Mouse (Mus musculus): Measurements from ENCODE around the gene Tenm2. TPM values are rescaled to one million over a fixed set of nuclear protein-coding genes. Genes with fewer than 3 reads are reported as not detected.

Tenm2 gene
- polyA plus RNA-seq, 1 experiment from 2014 or later: 1.8 TPM

- Histone ChIP-seq H3K27ac (no peak overlapping the region), H3K36me3 (replicated peaks) (no peaks in the 10 kb centered on the region), H3K4me1 (peaks cover 15% of the 10 kb centered on the region), H3K27me3 (ENCODE audit: poor library complexity, severe bottlenecking) (peaks cover 69% of the 10 kb centered on the region), H3K9me3 (no peaks in the 10 kb centered on the region), H3K4me3 (no peak overlapping the region; the same call in 1 of the 2 replicates)
- 21% methylated on average over 13 of the region's 13 CpGs for WGBS
- DNase-seq (ENCODE audit: extremely low spot score, low spot score): peak; percentile 21
These were observed 81.6 kb downstream of the Tenm2 start for GRCm38 (mm10) chr11:37153933-37154880.

- no peak for DNase-seq (ENCODE audit: extremely low spot score, low spot score)
- WGBS: 30% methylated on average over 5 of the region's 5 CpGs
These were observed 82.4 kb downstream of the Tenm2 start for GRCm38 (mm10) chr11:37153382-37153781.

GRCm38 (mm10) chr11:37150011-37150410 is 85.8 kb downstream of the Tenm2 start:
- DNase-seq (ENCODE audit: extremely low spot score, low spot score): no peak
- H3K4me3 ChIP-seq: no peak overlapping the region
- WGBS: 83% methylated on average over 1 of the region's 1 CpGs
- H3K36me3 ChIP-seq (replicated peaks): no peaks in the 10 kb centered on the region
- no peak overlapping the region for H3K27ac ChIP-seq
- H3K4me1 ChIP-seq: peaks cover 15% of the 10 kb centered on the region
- peaks cover 47% of the 10 kb centered on the region for H3K27me3 ChIP-seq (ENCODE audit: poor library complexity, severe bottlenecking)
- no peaks in the 10 kb centered on the region for H3K9me3 ChIP-seq

More at GRCm38 (mm10) chr11:37153382-37153781, 82.4 kb downstream of the Tenm2 start:
- no peaks in the 10 kb centered on the region for H3K9me3 ChIP-seq
- peaks cover 15% of the 10 kb centered on the region for H3K4me1 ChIP-seq
- H3K27ac ChIP-seq: no peak overlapping the region
- peaks cover 69% of the 10 kb centered on the region for H3K27me3 ChIP-seq (ENCODE audit: poor library complexity, severe bottlenecking)
- no peaks in the 10 kb centered on the region for H3K36me3 ChIP-seq (replicated peaks)
- no peak overlapping the region for H3K4me3 ChIP-seq

DNA sequence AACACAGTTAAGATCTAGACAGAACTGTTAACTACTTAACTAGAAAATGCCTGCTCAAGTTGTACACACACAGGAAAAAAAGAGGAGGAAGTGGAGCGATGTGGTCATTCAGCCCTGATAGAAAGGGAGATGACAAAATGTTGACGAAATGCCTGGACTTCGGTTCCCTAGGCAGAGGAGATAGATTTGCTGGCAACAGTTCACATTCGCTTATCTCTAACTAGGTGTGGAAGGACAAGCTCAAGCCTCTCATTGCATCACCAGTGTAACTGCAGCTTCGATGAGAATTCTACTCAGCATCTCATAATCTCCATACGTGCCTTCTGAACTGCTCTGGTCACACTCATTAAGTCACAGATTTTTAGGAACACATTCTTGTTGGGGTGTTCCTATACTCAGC is 91.8 kb downstream of the Tenm2 start:
- H3K27me3 ChIP-seq (ENCODE audit: poor library complexity, severe bottlenecking): peaks cover 19% of the 10 kb centered on the region
- H3K9me3 ChIP-seq: no peaks in the 10 kb centered on the region
- no peaks in the 10 kb centered on the region for H3K36me3 ChIP-seq (replicated peaks)
- H3K27ac ChIP-seq: no peak overlapping the region
- no peak for DNase-seq (ENCODE audit: extremely low spot score, low spot score)
- no peak overlapping the region for H3K4me3 ChIP-seq
- H3K4me1 ChIP-seq: peaks cover 3% of the 10 kb centered on the region; the same call in 1 of the 2 replicates
- 88% methylated on average over 6 of the region's 6 CpGs for WGBS

DNA sequence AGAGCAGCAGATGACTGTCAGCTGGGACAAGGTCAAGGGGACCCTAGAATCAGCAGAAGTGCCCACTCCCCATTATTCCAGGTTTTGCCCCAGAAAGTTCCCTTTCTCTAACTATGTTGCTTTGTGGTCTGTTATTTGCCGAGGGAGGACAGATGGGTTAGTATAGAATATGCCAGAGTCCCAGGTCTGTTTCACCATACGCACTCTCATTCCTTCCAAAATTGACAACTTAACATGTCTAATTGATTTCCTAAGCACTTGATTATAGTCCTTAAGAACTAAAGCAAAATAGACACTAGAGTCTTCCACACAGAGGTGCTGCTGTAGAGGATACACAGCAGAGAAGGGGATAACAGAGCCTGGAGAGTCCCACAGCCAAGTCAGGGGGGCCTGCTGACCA is 92.3 kb downstream of the Tenm2 start:
- H3K4me3 ChIP-seq: no peak overlapping the region
- no peak for DNase-seq (ENCODE audit: extremely low spot score, low spot score)
- 90% methylated on average over 2 of the region's 2 CpGs for WGBS

GRCm38 (mm10) chr11:37128893-37129292 is 106.9 kb downstream of the Tenm2 start:
- 80% methylated on average over 2 of the region's 2 CpGs for WGBS
- no peak overlapping the region for H3K4me3 ChIP-seq
- H3K4me1 ChIP-seq: no peaks in the 10 kb centered on the region
- no peaks in the 10 kb centered on the region for H3K27me3 ChIP-seq (ENCODE audit: poor library complexity, severe bottlenecking)
- DNase-seq (ENCODE audit: extremely low spot score, low spot score): no peak
- no peaks in the 10 kb centered on the region for H3K9me3 ChIP-seq
- no peak overlapping the region for H3K27ac ChIP-seq
- H3K36me3 ChIP-seq (replicated peaks): no peaks in the 10 kb centered on the region

More for the DNA sequence above, 92.3 kb downstream of the Tenm2 start:
- Histone ChIP-seq H3K27me3 (ENCODE audit: poor library complexity, severe bottlenecking) (peaks cover 19% of the 10 kb centered on the region), H3K27ac (no peak overlapping the region), H3K36me3 (replicated peaks) (no peaks in the 10 kb centered on the region), H3K9me3 (no peaks in the 10 kb centered on the region), H3K4me1 (peaks cover 3% of the 10 kb centered on the region; the same call in 1 of the 2 replicates)

- Histone ChIP-seq H3K36me3 (replicated peaks) (no peaks in the 10 kb centered on the region), H3K4me3 (no peak overlapping the region), H3K9me3 (no peaks in the 10 kb centered on the region), H3K4me1 (peaks cover 4% of the 10 kb centered on the region), H3K27me3 (ENCODE audit: poor library complexity, severe bottlenecking) (no peaks in the 10 kb centered on the region), H3K27ac (no peak overlapping the region)
- no peak for DNase-seq (ENCODE audit: extremely low spot score, low spot score)
These were observed 117.7 kb downstream of the Tenm2 start for GRCm38 (mm10) chr11:37118058-37118457.

- no peak for DNase-seq (ENCODE audit: extremely low spot score, low spot score)
- Histone ChIP-seq H3K4me3 (no peak overlapping the region), H3K27me3 (ENCODE audit: poor library complexity, severe bottlenecking) (no peaks in the 10 kb centered on the region), H3K9me3 (no peaks in the 10 kb centered on the region), H3K4me1 (peaks cover 7% of the 10 kb centered on the region), H3K27ac (no peak overlapping the region), H3K36me3 (replicated peaks) (no peaks in the 10 kb centered on the region)
- 92% methylated on average over 4 of the region's 4 CpGs for WGBS
These were observed 120.6 kb downstream of the Tenm2 start for GRCm38 (mm10) chr11:37115188-37115587.

GRCm38 (mm10) chr11:37107069-37107468 is 128.7 kb downstream of the Tenm2 start:
- Histone ChIP-seq H3K4me3 (no peak overlapping the region), H3K9me3 (no peaks in the 10 kb centered on the region), H3K27me3 (ENCODE audit: poor library complexity, severe bottlenecking) (peaks cover 7% of the 10 kb centered on the region; the same call in 1 of the 2 replicates), H3K27ac (no peak overlapping the region), H3K36me3 (replicated peaks) (no peaks in the 10 kb centered on the region), H3K4me1 (peaks cover 8% of the 10 kb centered on the region)
- 70% methylated on average over 2 of the region's 2 CpGs for WGBS
- DNase-seq (ENCODE audit: extremely low spot score, low spot score): no peak

DNA sequence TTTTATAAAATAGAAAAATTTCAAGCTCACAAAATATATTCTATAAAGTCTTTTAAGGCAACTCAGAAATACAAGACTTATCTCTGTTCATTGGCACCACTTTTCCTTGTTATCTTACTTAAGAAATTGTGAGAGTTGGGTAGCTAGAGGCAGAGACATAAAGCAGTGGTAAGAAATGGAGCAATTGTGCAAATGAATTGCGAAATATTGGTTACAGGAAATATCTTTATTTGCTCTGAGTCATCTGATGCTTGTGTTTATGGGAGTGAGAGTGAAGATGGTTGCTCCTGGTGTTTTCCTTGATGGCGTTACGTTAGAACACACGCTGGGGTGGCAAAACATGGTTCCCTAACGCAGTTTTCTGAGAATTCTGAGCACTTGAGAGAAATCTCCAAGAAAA is 156.4 kb downstream of the Tenm2 start:
- no peaks in the 10 kb centered on the region for H3K4me1 ChIP-seq
- H3K9me3 ChIP-seq: no peaks in the 10 kb centered on the region
- no peaks in the 10 kb centered on the region for H3K36me3 ChIP-seq (replicated peaks)
- no peak for DNase-seq (ENCODE audit: extremely low spot score, low spot score)
- WGBS: 89% methylated on average over 5 of the region's 5 CpGs
- H3K27ac ChIP-seq: no peak overlapping the region
- H3K27me3 ChIP-seq (ENCODE audit: poor library complexity, severe bottlenecking): no peaks in the 10 kb centered on the region
- H3K4me3 ChIP-seq: no peak overlapping the region

DNA sequence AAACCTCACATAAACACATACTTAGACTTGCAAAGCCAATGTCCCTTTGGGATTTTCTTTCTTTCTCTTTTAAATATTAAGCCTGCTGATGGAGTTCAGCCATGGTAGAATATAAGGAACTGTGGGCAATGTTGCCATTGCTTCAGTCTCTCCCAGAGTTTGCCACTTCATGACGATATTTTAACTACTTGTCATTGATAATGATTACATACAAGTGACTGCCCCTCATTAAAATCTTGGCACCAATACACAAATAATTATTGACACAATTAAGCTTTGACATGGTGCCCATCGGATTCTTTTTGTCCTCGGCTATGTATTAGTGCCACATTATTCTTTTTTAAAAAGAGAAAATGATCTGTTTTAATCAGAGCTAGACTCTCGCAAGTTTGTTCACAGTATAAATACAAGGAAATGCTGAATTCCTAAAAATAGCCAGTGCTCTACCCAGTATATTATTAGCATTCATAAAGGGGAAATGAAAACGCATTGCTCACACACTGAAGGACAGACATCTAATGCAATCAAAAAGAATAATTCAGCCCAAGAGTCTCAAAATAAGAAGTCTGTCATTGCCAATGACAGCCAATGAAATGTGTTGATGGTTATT is 158.7 kb downstream of the Tenm2 start:
- DNase-seq (ENCODE audit: extremely low spot score, low spot score): no peak
- H3K4me3 ChIP-seq: no peak overlapping the region
- no peaks in the 10 kb centered on the region for H3K4me1 ChIP-seq
- WGBS: 87% methylated on average over 5 of the region's 5 CpGs
- no peak overlapping the region for H3K27ac ChIP-seq
- no peaks in the 10 kb centered on the region for H3K36me3 ChIP-seq (replicated peaks)
- no peaks in the 10 kb centered on the region for H3K27me3 ChIP-seq (ENCODE audit: poor library complexity, severe bottlenecking)
- H3K9me3 ChIP-seq: no peaks in the 10 kb centered on the region

DNA sequence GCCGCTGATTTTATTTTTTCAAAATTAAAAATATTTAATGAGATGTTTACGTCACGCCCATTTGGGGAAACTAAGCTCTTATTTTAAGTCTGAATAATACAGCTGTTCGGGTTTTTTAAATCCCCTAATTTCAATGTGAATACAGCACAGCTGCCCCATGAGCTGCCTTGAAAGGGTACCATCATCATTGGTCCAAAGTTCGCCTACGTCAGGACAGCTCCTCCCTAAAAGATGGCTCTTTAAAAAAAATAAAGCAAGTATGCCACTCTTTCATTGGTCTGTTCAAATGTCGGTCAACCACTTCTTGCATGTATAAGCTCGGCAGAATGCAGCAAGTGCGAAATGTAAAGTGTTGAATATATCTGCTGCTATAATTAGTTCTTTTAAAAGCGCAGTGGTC is 160.4 kb downstream of the Tenm2 start:
- Histone ChIP-seq H3K4me1 (no peaks in the 10 kb centered on the region), H3K9me3 (no peaks in the 10 kb centered on the region), H3K27ac (no peak overlapping the region), H3K4me3 (no peak overlapping the region), H3K36me3 (replicated peaks) (no peaks in the 10 kb centered on the region), H3K27me3 (ENCODE audit: poor library complexity, severe bottlenecking) (no peaks in the 10 kb centered on the region)
- 92% methylated on average over 10 of the region's 10 CpGs for WGBS
- DNase-seq (ENCODE audit: extremely low spot score, low spot score): no peak

- H3K9me3 ChIP-seq: no peaks in the 10 kb centered on the region
- WGBS: 72% methylated on average over 3 of the region's 3 CpGs
- no peak for DNase-seq (ENCODE audit: extremely low spot score, low spot score)
These were observed 170.3 kb downstream of the Tenm2 start for GRCm38 (mm10) chr11:37065459-37065858.

More at GRCm38 (mm10) chr11:37065459-37065858, 170.3 kb downstream of the Tenm2 start:
- H3K36me3 ChIP-seq (replicated peaks): no peaks in the 10 kb centered on the region
- no peak overlapping the region for H3K4me3 ChIP-seq
- H3K4me1 ChIP-seq: no peaks in the 10 kb centered on the region
- H3K27ac ChIP-seq: no peak overlapping the region
- H3K27me3 ChIP-seq (ENCODE audit: poor library complexity, severe bottlenecking): no peaks in the 10 kb centered on the region

All from forebrain, embryonic 10.5 days (tissue).